Mouse (Mus musculus) lung, adult 2 months (tissue): ENCODE measurements around the gene Olfr492.

Experiments used
- CTCF ChIP-seq: fragments of 200-500 bp; IDR thresholded peaks from 2 replicates; pipeline ENCODE4 v1.5.1; 2011; ENCODE audit warnings: mild to moderate bottlenecking, low read length, control low read depth; ENCODE audit not compliant: insufficient read depth
- POLR2A ChIP-seq: fragments of 200-500 bp; IDR thresholded peaks from 2 replicates; pipeline ENCODE4 v1.6.1; 2011; ENCODE audit warnings: low read depth, mild to moderate bottlenecking, control low read depth, low read length, borderline replicate concordance; ENCODE audit errors: extremely low read depth

DNA sequence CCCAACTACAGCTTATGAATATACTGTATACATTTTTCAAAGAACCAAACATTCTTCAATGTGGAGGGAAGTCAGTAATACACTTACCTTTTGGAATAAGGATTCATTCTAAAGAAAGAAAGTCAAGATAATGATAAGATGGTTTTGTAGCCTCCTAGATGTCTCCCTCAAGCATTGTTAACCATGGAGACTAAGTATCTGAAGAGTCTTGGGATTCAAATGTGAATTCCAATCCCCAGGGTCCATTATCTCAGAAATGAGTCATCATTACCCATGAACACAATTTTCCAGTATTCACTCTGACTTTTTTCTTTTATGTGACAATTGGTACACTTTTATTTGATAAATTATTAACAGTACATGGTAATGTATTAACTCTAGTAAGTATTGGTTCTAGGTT lies 34.6 kb downstream of the Olfr492 start, which contains the start of gene Olfr490:
- TF ChIP-seq CTCF = no peak
- no peak for TF ChIP-seq POLR2A
